ENCODE assay signal across 10 mouse cellular contexts in genomic region chr2:38621610-38622021, GRCm38 (mm10). TPM values are rescaled to one million over a fixed set of nuclear protein-coding genes. Genes with fewer than 3 reads are reported as not detected.
DNase-seq lines count a peak whose midpoint lies in the region; ATAC-seq and TF ChIP-seq lines count a peak whose summit lies in the region.
"Had no signal": no experiment of that assay in that cellular context is flagged by ENCODE, and none has a peak within 500 bp of the region (broad histone marks: within the 10 kb centered on the region; RNA-seq: fewer than 3 reads in every experiment).

No protein-coding gene starts in this region.

- in situ Hi-C loops in Patski (cut with MboI; ENCODE audit: low pct_unique_long_range_greater_than_20kb) = no loop called here

- ATAC-seq in cerebellum, adult (ENCODE audit: insufficient number of reproducible peaks, low FRiP score, low TSS enrichment) = peak; percentile 47; the same call in 1 of the 2 replicates
- ATAC-seq in Patski = peak; percentile 72
- peak; percentile 82 for ATAC-seq in midbrain, embryonic 14.5 days (ENCODE audit: low FRiP score, low TSS enrichment)

- TF ChIP-seq CTCF in Patski (IDR thresholded peaks at IDR 0.05) = peak; percentile 68

- POLR2A ChIA-PET in Patski (lab: Charles Lee) = no interaction called here

- no peaks in the 10 kb centered on the region for H3K27me3 ChIP-seq in Patski
- no peaks in the 10 kb centered on the region for H3K27me3 ChIP-seq in midbrain, embryonic 14.5 days (ENCODE audit: control insufficient read depth, insufficient read depth, low read length)
- H3K27me3 ChIP-seq: limb, embryonic 12.5 days; stomach, embryonic 15.5 days had no signal

- peak overlapping the region; percentile 4; the same call in 1 of the 2 replicates for H3K4me2 ChIP-seq in midbrain, embryonic 14.5 days (ENCODE audit: low read length)
- H3K4me2 ChIP-seq: limb, embryonic 12.5 days; stomach, embryonic 15.5 days had no signal

- H3K4me3 ChIP-seq in midbrain, embryonic 14.5 days (replicated peaks; ENCODE audit: low read depth, low read length) = no peak overlapping the region
- H3K4me3 ChIP-seq: limb, embryonic 12.5 days; stomach, embryonic 15.5 days had no signal

- no peak overlapping the region; the same call in 1 of the 2 replicates for H3K9ac ChIP-seq in midbrain, embryonic 14.5 days (replicated peaks; ENCODE audit: low read length)
- H3K9ac ChIP-seq: limb, embryonic 12.5 days; stomach, embryonic 15.5 days had no signal

- peaks cover 16% of the 10 kb centered on the region; the same call in 1 of the 2 replicates for H3K36me3 ChIP-seq in midbrain, embryonic 14.5 days (ENCODE audit: control insufficient read depth, insufficient read depth, low read length)

- peak overlapping the region; percentile 75 for H3K27ac ChIP-seq in midbrain, embryonic 14.5 days (replicated peaks; ENCODE audit: low read depth, low read length)
- H3K27ac ChIP-seq: limb, embryonic 12.5 days; stomach, embryonic 15.5 days had no signal

- peaks cover 20% of the 10 kb centered on the region for H3K4me1 ChIP-seq in midbrain, embryonic 14.5 days (ENCODE audit: control insufficient read depth, insufficient read depth, low read length)
- H3K4me1 ChIP-seq: limb, embryonic 12.5 days; stomach, embryonic 15.5 days had no signal

- no peaks in the 10 kb centered on the region for H3K9me3 ChIP-seq in midbrain, embryonic 14.5 days (ENCODE audit: control insufficient read depth, low read length)
- H3K9me3 ChIP-seq: limb, embryonic 12.5 days; stomach, embryonic 15.5 days had no signal

- WGBS in midbrain, embryonic 14.5 days = 23% methylated on average over 6 of the region's 6 CpGs

- DNase-seq in cerebellum, adult 8-10 months = no peak
- DNase-seq in Patski (ENCODE audit: low read depth, low spot score) (peak; percentile 33), MN1 (ENCODE audit: low spot score) (no peak)
- peak; percentile 58 for DNase-seq in embryo, embryonic 11 days
- peak; percentile 23 to 40 for DNase-seq in kidney, postnatal 25 days
- peak; percentile 85 for DNase-seq in midbrain, embryonic 14.5 days
- DNase-seq in urinary bladder, postnatal 36 days (ENCODE audit: low spot score in 2 of 2) = no peak

- CTCF ChIA-PET in Patski (lab: Charles Lee) = interaction anchor here (0.7 to 2.2 kb wide), 9 partner anchors 10 to 193 kb away, joined by 3 to 5 read pairs (median 3); no protein-coding TSS in a partner anchor

RNA-seq across cellular contexts. Expression of gene Psmb7, which starts 22.3 kb away (rescaled TPM):
- polyA plus RNA-seq in Patski (2021) = 269 TPM
- polyA plus RNA-seq in midbrain, embryonic 14.5 days (2014; fragmentation: Nextera tagmentation; extraction: Ambion mirVana) = 282 and 322 TPM in 2 replicates

Comparison
In these comparisons a context has a peak if more than half of its experiments do, and no peak if none do; other contexts are left out.
1. DNase-seq: peak in Patski (single experiment), embryo, embryonic 11 days (single experiment), kidney, postnatal 25 days (2 of 2) and midbrain, embryonic 14.5 days (single experiment); none in cerebellum, adult 8-10 months (single experiment), MN1 (single experiment) and urinary bladder, postnatal 36 days (0 of 2).
2. Peak in every context shown above with its lines, with median percentiles within 50 percentile points of each other: ATAC-seq.